In genomic region chr16:92847762-92848300, GRCm38 (mm10) we compare ENCODE assay signal across 20 mouse cellular contexts. TPM values are rescaled to one million over a fixed set of nuclear protein-coding genes. Genes with fewer than 3 reads are reported as not detected.
DNase-seq lines count a peak whose midpoint lies in the region; ATAC-seq and TF ChIP-seq lines count a peak whose summit lies in the region.
"Had no signal": no experiment of that assay in that cellular context is flagged by ENCODE, and none has a peak within 500 bp of the region (broad histone marks: within the 10 kb centered on the region; RNA-seq: fewer than 3 reads in every experiment).

No protein-coding gene starts in this region.

- no peak overlapping the region for H3K9ac ChIP-seq in forebrain, embryonic 16.5 days (replicated peaks; ENCODE audit: low read depth, low read length)
- no peak overlapping the region for H3K9ac ChIP-seq in forebrain, embryonic 13.5 days
- H3K9ac ChIP-seq in midbrain, postnatal 0 days (replicated peaks; ENCODE audit: low read length, poor library complexity, severe bottlenecking): no peak overlapping the region
- H3K9ac ChIP-seq: hindbrain, embryonic 13.5 days; limb, embryonic 13.5 days; liver, embryonic 15.5 days; neural tube, embryonic 15.5 days had no signal

- ATAC-seq in forebrain, embryonic 16.5 days: 0 out of 2 replicates have a peak, but pooled peaks have one; percentile 40
- ATAC-seq in forebrain, embryonic 13.5 days: no peak
- no peak for ATAC-seq in midbrain, postnatal 0 days (ENCODE audit: low FRiP score)
- ATAC-seq: intestine, postnatal 0 days had no signal

- no peak for TF ChIP-seq CTCF in midbrain, postnatal 0 days (IDR thresholded peaks at IDR 0.05)
- no peak for TF ChIP-seq CTCF in brain, embryonic 14.5 days (IDR thresholded peaks at IDR 0.05; ENCODE audit: borderline replicate concordance, extremely low read depth, insufficient read depth, insufficient read length)

- H3K4me2 ChIP-seq in forebrain, embryonic 16.5 days (ENCODE audit: low read length): no peak overlapping the region
- H3K4me2 ChIP-seq in forebrain, embryonic 13.5 days: no peak overlapping the region
- H3K4me2 ChIP-seq in midbrain, postnatal 0 days (ENCODE audit: low read depth, low read length, poor library complexity, severe bottlenecking): no peak overlapping the region
- H3K4me2 ChIP-seq: hindbrain, embryonic 13.5 days; limb, embryonic 13.5 days; liver, embryonic 15.5 days; neural tube, embryonic 15.5 days had no signal

- no peaks in the 10 kb centered on the region for H3K36me3 ChIP-seq in forebrain, embryonic 16.5 days (ENCODE audit: control insufficient read depth, insufficient read depth)
- no peaks in the 10 kb centered on the region for H3K36me3 ChIP-seq in forebrain, embryonic 13.5 days (ENCODE audit: poor library complexity, severe bottlenecking)
- H3K36me3 ChIP-seq in midbrain, postnatal 0 days (ENCODE audit: insufficient read depth, low read length): no peaks in the 10 kb centered on the region
- no peaks in the 10 kb centered on the region for H3K36me3 ChIP-seq in midbrain, embryonic 10.5 days
- no peaks in the 10 kb centered on the region for H3K36me3 ChIP-seq in splenic B cell, adult 2 months (ENCODE audit: control insufficient read depth, insufficient read depth, low read length, poor library complexity, severe bottlenecking)
- H3K36me3 ChIP-seq: hindbrain, embryonic 13.5 days; limb, embryonic 13.5 days; liver, embryonic 15.5 days; neural tube, embryonic 15.5 days had no signal

- 40% methylated on average over 3 of the region's 3 CpGs for WGBS in forebrain, embryonic 16.5 days
- 71% methylated on average over 3 of the region's 3 CpGs for WGBS in forebrain, embryonic 13.5 days
- 59% methylated on average over 3 of the region's 3 CpGs for WGBS in midbrain, postnatal 0 days
- 82% methylated on average over 3 of the region's 3 CpGs for WGBS in midbrain, embryonic 10.5 days

- no peaks in the 10 kb centered on the region for H3K9me3 ChIP-seq in forebrain, embryonic 16.5 days (ENCODE audit: control insufficient read depth, low read length)
- H3K9me3 ChIP-seq in forebrain, embryonic 13.5 days (replicated peaks): no peaks in the 10 kb centered on the region
- H3K9me3 ChIP-seq in midbrain, postnatal 0 days (ENCODE audit: low read length): no peaks in the 10 kb centered on the region
- H3K9me3 ChIP-seq in midbrain, embryonic 10.5 days (replicated peaks): no peaks in the 10 kb centered on the region
- H3K9me3 ChIP-seq: hindbrain, embryonic 13.5 days; limb, embryonic 13.5 days; liver, embryonic 15.5 days; neural tube, embryonic 15.5 days had no signal

- no peak overlapping the region for H3K27ac ChIP-seq in forebrain, embryonic 16.5 days (ENCODE audit: low read length)
- no peak overlapping the region for H3K27ac ChIP-seq in forebrain, embryonic 13.5 days
- H3K27ac ChIP-seq in midbrain, postnatal 0 days (ENCODE audit: low read depth, low read length): no peak overlapping the region
- no peak overlapping the region for H3K27ac ChIP-seq in midbrain, embryonic 10.5 days (replicated peaks)
- H3K27ac ChIP-seq: hindbrain, embryonic 13.5 days; kidney, postnatal 0 days; limb, embryonic 13.5 days; liver, embryonic 15.5 days; neural tube, embryonic 15.5 days had no signal

- no peaks in the 10 kb centered on the region for H3K27me3 ChIP-seq in forebrain, embryonic 16.5 days (replicated peaks; ENCODE audit: control insufficient read depth, insufficient read depth, low read length)
- H3K27me3 ChIP-seq in forebrain, embryonic 13.5 days: no peaks in the 10 kb centered on the region
- no peaks in the 10 kb centered on the region for H3K27me3 ChIP-seq in midbrain, postnatal 0 days (ENCODE audit: insufficient read depth, low read length)
- H3K27me3 ChIP-seq in midbrain, embryonic 10.5 days (ENCODE audit: low read depth, poor library complexity, severe bottlenecking): no peaks in the 10 kb centered on the region
- no peaks in the 10 kb centered on the region for H3K27me3 ChIP-seq in splenic B cell, adult 2 months (ENCODE audit: control insufficient read depth, insufficient read depth, low read length, poor library complexity, severe bottlenecking)
- H3K27me3 ChIP-seq: hindbrain, embryonic 13.5 days; limb, embryonic 13.5 days; liver, embryonic 15.5 days; neural tube, embryonic 15.5 days had no signal

- H3K4me1 ChIP-seq in forebrain, embryonic 16.5 days (replicated peaks; ENCODE audit: control insufficient read depth, insufficient read depth, low read length): peaks cover 4% of the 10 kb centered on the region; the same call in 1 of the 2 replicates
- no peaks in the 10 kb centered on the region for H3K4me1 ChIP-seq in forebrain, embryonic 13.5 days
- H3K4me1 ChIP-seq in midbrain, postnatal 0 days (ENCODE audit: insufficient read depth, low read length): no peaks in the 10 kb centered on the region
- peaks cover 13% of the 10 kb centered on the region for H3K4me1 ChIP-seq in midbrain, embryonic 10.5 days
- H3K4me1 ChIP-seq: hindbrain, embryonic 13.5 days; liver, embryonic 15.5 days; neural tube, embryonic 15.5 days had no signal

- no peak for TF ChIP-seq POLR2A in brain, embryonic 14.5 days (IDR thresholded peaks at IDR 0.05; ENCODE audit: borderline replicate concordance, extremely low read depth, insufficient read depth, insufficient read length, poor library complexity, severe bottlenecking)

- H3K4me3 ChIP-seq in forebrain, embryonic 16.5 days (replicated peaks; ENCODE audit: low read length): no peak overlapping the region
- no peak overlapping the region for H3K4me3 ChIP-seq in forebrain, embryonic 13.5 days
- no peak overlapping the region for H3K4me3 ChIP-seq in midbrain, postnatal 0 days (ENCODE audit: low read depth, low read length)
- no peak overlapping the region for H3K4me3 ChIP-seq in midbrain, embryonic 10.5 days
- H3K4me3 ChIP-seq: hindbrain, embryonic 13.5 days; limb, embryonic 13.5 days; liver, embryonic 15.5 days; myocyte; neural tube, embryonic 15.5 days had no signal

- DNase-seq in midbrain, postnatal 0 days (ENCODE audit: low spot score): peak; percentile 52
- DNase-seq in midbrain, embryonic 10.5 days (ENCODE audit: low spot score): no peak
- peak; percentile 56 for DNase-seq in brain, embryonic 14.5 days (ENCODE audit: low read depth)
- peak; percentile 18 for DNase-seq in splenic B cell, adult 2 months (ENCODE audit: low read depth, low spot score)
- DNase-seq in ovary, postnatal 36 days (ENCODE audit: low spot score): no peak
- no peak for DNase-seq in kidney, postnatal 14 days
- DNase-seq: cerebellum, postnatal 14 days; gastrocnemius, postnatal 25 days; heart, postnatal 14 days; layer of hippocampus, adult 9-11 months; thymus, postnatal 4 days had no signal

RNA-seq across cellular contexts. Expression of gene Runx1, which starts 21.9 kb away (rescaled TPM):
- 0.48 and 0.52 TPM in 2 replicates for polyA plus RNA-seq in forebrain, embryonic 16.5 days (2015; fragmentation: Nextera tagmentation; extraction: Ambion mirVana)
- polyA plus RNA-seq in forebrain, embryonic 13.5 days (2015; fragmentation: Nextera tagmentation; extraction: Ambion mirVana): 0.29 and 0.30 TPM in 2 replicates
- 1.7 and 2.0 TPM in 2 replicates for total RNA-seq in midbrain, postnatal 0 days (2014; rRNA removed)
- polyA plus RNA-seq in midbrain, postnatal 0 days (2015; fragmentation: Nextera tagmentation; extraction: Ambion mirVana): 0.64 and 0.74 TPM in 2 replicates
- polyA plus RNA-seq in midbrain, embryonic 10.5 days (2016; fragmentation: Nextera tagmentation; extraction: Ambion mirVana): 0.98 and 1.0 TPM in 2 replicates
- polyA plus RNA-seq in brain, embryonic 14.5 days (2012; rRNA removed): 0.48 and 1.4 TPM in 2 replicates

Comparison
In these comparisons a context has a peak if more than half of its experiments do, and no peak if none do; other contexts are left out.
1. DNase-seq: peak in midbrain, postnatal 0 days (single experiment), brain, embryonic 14.5 days (single experiment) and splenic B cell, adult 2 months (single experiment); none in midbrain, embryonic 10.5 days (single experiment), ovary, postnatal 36 days (single experiment) and kidney, postnatal 14 days (single experiment).